Mouse (Mus musculus) CH12.LX (cell line): ENCODE data around the gene Cdk8.

ENCODE experiments used
- CHD1 ChIP-seq: IDR thresholded peaks from 2 replicates; pipeline ENCODE4 v1.6.1; 2012; ENCODE audit warnings: low read depth, low read length, improper control_type of control experiment, inconsistent platforms
- POLR2A ChIP-seq: IDR thresholded peaks from 2 replicates; pipeline ENCODE4 v1.6.1; 2011; ENCODE audit warnings: low read depth, mild to moderate bottlenecking, improper control_type of control experiment, low read length
- ZNF384 ChIP-seq: IDR thresholded peaks from 2 replicates; pipeline ENCODE4 v1.6.1; 2012; ENCODE audit warnings: low read depth, low read length, improper control_type of control experiment, inconsistent platforms

- no peak for TF ChIP-seq POLR2A
- no peak for TF ChIP-seq ZNF384
- no peak for TF ChIP-seq CHD1
Observed at GRCm38 (mm10) chr5:146299520-146299870, 68.5 kb downstream of the Cdk8 start.
